Mouse (Mus musculus) forebrain, embryonic 13.5 days (tissue): ENCODE results near the gene Etv6. TPM values are rescaled to one million over a fixed set of nuclear protein-coding genes. Genes with fewer than 3 reads are reported as not detected.

ENCODE experiments used
- ATAC-seq: fragments of 200-750 bp; cut with Nextera tagmentation; 2 replicates; pipeline ENCODE4 v1.8.0; 2017
- H3K27ac ChIP-seq: fragments of 300-500 bp; sonication (generic); 2 replicates; pipeline ENCODE4 v1.5.1; 2015; ENCODE audit warnings: inconsistent platforms, mild to moderate bottlenecking, moderate library complexity
- H3K27me3 ChIP-seq: fragments of 300-500 bp; sonication (generic); 2 replicates; pipeline ENCODE4 v1.6.1; 2015; ENCODE audit warnings: mild to moderate bottlenecking, inconsistent platforms
- H3K36me3 ChIP-seq: fragments of 300-500 bp; sonication (generic); 2 replicates; pipeline ENCODE4 v1.6.1; 2015; ENCODE audit warnings: mild to moderate bottlenecking, inconsistent platforms; ENCODE audit not compliant: poor library complexity, severe bottlenecking
- H3K4me1 ChIP-seq: fragments of 300-500 bp; sonication (generic); 2 replicates; pipeline ENCODE4 v1.6.1; 2015; ENCODE audit warnings: inconsistent platforms
- H3K4me2 ChIP-seq: fragments of 300-500 bp; sonication (generic); 2 replicates; pipeline ENCODE4 v1.6.1; 2015; ENCODE audit warnings: inconsistent platforms, mild to moderate bottlenecking, moderate library complexity
- H3K4me3 ChIP-seq: fragments of 300-500 bp; sonication (generic); 2 replicates; pipeline ENCODE4 v1.5.1; 2015; ENCODE audit warnings: mild to moderate bottlenecking, inconsistent platforms
- H3K9ac ChIP-seq: fragments of 300-500 bp; sonication (generic); 2 replicates; pipeline ENCODE4 v1.6.1; 2015; ENCODE audit warnings: mild to moderate bottlenecking, inconsistent platforms
- H3K9me3 ChIP-seq: fragments of 300-500 bp; sonication (generic); replicated peaks from 2 replicates; pipeline ENCODE4 v1.6.1; 2016; ENCODE audit warnings: inconsistent platforms
- WGBS: fragments of 180-500 bp; shearing (Covaris S2); methylation state at CpG from one replicate; pipeline ENCODE4 v1.1.7; 2015; 5-methylcytosine and 5-hydroxymethylcytosine counted together
- polyA plus RNA-seq: library from polyadenylated mRNA; unstranded; fragments of >200 nt; fragmentation: Nextera tagmentation; extraction: Ambion mirVana; gene quantifications from 2 replicates; pipeline ENCODE4 v1.2.1, GENCODE M21; 2015

Etv6 gene
- polyA plus RNA-seq, 1 experiment from 2014 or later = 7.2 TPM

DNA sequence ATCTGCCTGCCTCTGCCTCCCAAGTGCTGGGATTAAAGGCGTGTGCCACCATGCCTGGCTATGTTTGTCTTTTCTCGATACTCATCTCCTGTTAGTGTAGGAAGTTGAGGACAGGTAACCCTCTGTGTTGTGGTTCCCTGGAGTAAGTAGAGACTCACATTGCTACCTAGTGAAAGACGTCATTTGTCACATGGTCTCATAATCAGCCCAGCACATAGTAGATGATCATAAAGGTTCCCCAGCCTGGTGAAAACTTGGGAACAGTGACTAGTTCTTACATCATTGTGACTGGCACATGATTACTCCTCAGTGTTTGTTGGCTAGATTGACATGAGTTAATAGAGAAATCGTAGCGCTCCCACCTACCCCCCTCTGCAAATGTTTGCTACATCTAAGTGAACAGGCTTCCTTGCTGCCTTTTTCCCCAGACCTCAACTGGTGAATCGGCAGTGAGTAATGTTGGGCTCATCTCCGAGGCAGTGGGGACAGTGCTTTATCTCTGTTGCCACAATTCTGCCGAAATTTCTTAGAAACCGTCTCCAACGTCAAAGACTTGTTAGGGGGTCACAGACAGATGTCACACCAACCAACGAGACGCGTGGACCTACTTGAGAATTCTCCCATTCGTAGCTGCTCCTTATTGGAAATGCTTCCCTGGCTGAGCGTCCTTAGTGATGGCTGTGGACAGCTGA is 46.9 kb downstream of the Etv6 start:
- Histone ChIP-seq H3K27me3 (no peaks in the 10 kb centered on the region), H3K4me2 (no peak overlapping the region), H3K36me3 (no peaks in the 10 kb centered on the region), H3K4me3 (no peak overlapping the region), H3K9ac (no peak overlapping the region), H3K9me3 (no peaks in the 10 kb centered on the region), H3K27ac (no peak overlapping the region), H3K4me1 (no peaks in the 10 kb centered on the region)
- WGBS = 89% methylated on average over 15 of the region's 15 CpGs
- ATAC-seq = no peak

DNA sequence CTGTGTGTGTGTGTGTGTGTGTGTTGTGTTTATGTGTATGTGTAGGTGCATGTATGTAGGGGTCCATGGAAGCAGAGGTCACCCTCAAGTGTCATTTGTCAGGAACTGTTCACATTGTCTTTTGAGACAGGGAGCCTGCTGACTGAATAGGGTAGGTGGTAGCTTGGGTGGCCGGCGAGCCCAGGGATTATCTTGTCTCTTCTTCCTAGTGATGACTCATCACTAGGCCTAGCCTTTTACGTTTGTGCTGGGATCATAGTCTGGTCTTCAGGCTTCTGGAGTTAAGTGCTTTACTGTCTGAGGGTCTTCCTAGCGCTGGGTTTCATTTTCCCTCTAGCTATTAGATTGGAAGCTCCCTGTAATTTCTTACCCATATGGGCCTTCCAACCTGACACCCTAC is 47.9 kb downstream of the Etv6 start:
- no peak overlapping the region for H3K4me2 ChIP-seq
- no peaks in the 10 kb centered on the region for H3K9me3 ChIP-seq
- no peaks in the 10 kb centered on the region for H3K36me3 ChIP-seq
- no peaks in the 10 kb centered on the region for H3K27me3 ChIP-seq
- WGBS = 80% methylated on average over 4 of the region's 4 CpGs
- no peak overlapping the region for H3K27ac ChIP-seq
- no peaks in the 10 kb centered on the region for H3K4me1 ChIP-seq
- ATAC-seq = no peak
- H3K4me3 ChIP-seq = no peak overlapping the region
- no peak overlapping the region for H3K9ac ChIP-seq

DNA sequence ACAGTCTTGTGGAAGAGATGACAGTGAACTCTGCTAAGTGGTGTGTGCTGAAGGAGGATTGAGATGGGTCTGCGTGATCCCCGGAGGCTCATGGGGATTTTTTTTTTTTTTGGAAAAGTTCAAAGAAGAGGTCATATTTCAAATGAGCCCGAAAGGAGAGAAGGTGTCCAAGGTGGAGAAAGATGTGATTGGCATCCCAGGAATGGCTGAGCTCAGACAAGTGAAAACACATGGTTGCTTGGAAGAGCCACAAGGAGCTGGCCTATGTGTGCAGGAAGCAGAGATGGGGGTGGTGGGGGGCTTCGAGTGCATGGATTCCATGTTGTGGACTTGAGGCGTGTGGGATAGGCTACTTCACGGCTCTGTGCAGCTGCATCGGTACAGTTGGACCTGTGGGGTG is 50.9 kb downstream of the Etv6 start:
- Histone ChIP-seq H3K4me3 (no peak overlapping the region), H3K4me1 (no peaks in the 10 kb centered on the region), H3K27me3 (no peaks in the 10 kb centered on the region), H3K9ac (no peak overlapping the region), H3K9me3 (no peaks in the 10 kb centered on the region), H3K36me3 (no peaks in the 10 kb centered on the region), H3K4me2 (no peak overlapping the region), H3K27ac (no peak overlapping the region)
- no peak for ATAC-seq
- WGBS = 92% methylated on average over 7 of the region's 7 CpGs

DNA sequence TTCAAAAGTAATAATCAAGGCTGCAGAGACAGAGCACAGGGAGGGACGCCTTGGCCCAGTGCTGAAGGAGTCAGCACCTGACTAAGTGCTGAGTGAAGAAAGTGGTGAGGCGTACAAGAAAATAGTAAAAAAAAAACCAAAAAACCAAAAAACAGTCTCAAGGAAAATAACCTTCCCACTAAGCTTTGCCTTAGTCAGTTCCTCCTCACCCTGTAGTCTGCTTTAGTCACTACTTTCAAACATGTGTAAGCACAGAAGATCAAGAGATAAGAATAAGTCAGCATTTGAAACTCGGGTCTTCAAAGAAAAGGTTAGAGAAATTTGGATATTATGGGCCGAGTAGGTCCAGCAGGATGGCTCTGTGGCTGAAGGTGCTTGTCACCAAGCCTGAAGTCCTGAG is 52.2 kb downstream of the Etv6 start:
- Histone ChIP-seq H3K36me3 (no peaks in the 10 kb centered on the region), H3K27ac (no peak overlapping the region), H3K9ac (no peak overlapping the region), H3K4me3 (no peak overlapping the region), H3K27me3 (no peaks in the 10 kb centered on the region), H3K4me1 (no peaks in the 10 kb centered on the region), H3K9me3 (no peaks in the 10 kb centered on the region), H3K4me2 (no peak overlapping the region)
- WGBS = 88% methylated on average over 4 of the region's 4 CpGs
- no peak for ATAC-seq

GRCm38 (mm10) chr6:134089671-134090377 is 54.3 kb downstream of the Etv6 start:
- no peak overlapping the region for H3K4me3 ChIP-seq
- no peak for ATAC-seq
- H3K9me3 ChIP-seq = no peaks in the 10 kb centered on the region
- no peaks in the 10 kb centered on the region for H3K4me1 ChIP-seq
- 95% methylated on average over 7 of the region's 7 CpGs for WGBS
- H3K4me2 ChIP-seq = no peak overlapping the region
- no peak overlapping the region for H3K9ac ChIP-seq
- no peak overlapping the region for H3K27ac ChIP-seq
- peaks cover 8% of the 10 kb centered on the region; the same call in 1 of the 2 replicates for H3K36me3 ChIP-seq
- H3K27me3 ChIP-seq = no peaks in the 10 kb centered on the region

GRCm38 (mm10) chr6:134090378-134090692 is 54.8 kb downstream of the Etv6 start:
- no peak overlapping the region for H3K4me3 ChIP-seq
- no peak overlapping the region for H3K4me2 ChIP-seq
- H3K9me3 ChIP-seq = no peaks in the 10 kb centered on the region
- WGBS = 89% methylated on average over 4 of the region's 4 CpGs
- ATAC-seq = no peak
- H3K27ac ChIP-seq = no peak overlapping the region
- H3K9ac ChIP-seq = no peak overlapping the region
- no peaks in the 10 kb centered on the region for H3K27me3 ChIP-seq
- H3K4me1 ChIP-seq = no peaks in the 10 kb centered on the region
- H3K36me3 ChIP-seq = peaks cover 8% of the 10 kb centered on the region; the same call in 1 of the 2 replicates

DNA sequence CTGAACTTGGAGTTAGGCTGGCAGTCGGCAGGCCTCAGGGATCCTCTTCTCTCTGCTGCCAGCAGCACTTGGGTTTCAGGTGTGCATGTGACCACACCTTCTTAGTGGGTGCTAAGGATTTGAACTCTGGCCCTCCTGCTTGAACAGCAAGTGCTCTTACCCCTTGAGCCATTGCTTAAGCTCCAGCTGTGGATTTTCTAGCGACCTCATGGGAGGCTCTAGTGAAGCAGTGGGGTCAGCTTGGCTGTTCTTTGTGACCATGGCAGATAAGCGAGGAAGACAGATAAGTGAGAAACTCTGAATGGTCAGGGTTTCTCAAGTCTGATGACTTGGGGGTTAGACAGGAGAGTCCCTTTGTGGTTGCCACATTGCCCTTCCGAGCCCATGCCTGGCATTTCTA is 55.4 kb downstream of the Etv6 start:
- no peak overlapping the region for H3K27ac ChIP-seq
- peaks cover 8% of the 10 kb centered on the region; the same call in 1 of the 2 replicates for H3K36me3 ChIP-seq
- H3K27me3 ChIP-seq = no peaks in the 10 kb centered on the region
- WGBS = 95% methylated on average over 4 of the region's 4 CpGs
- no peak for ATAC-seq
- H3K4me2 ChIP-seq = no peak overlapping the region
- H3K9ac ChIP-seq = no peak overlapping the region
- no peaks in the 10 kb centered on the region for H3K4me1 ChIP-seq
- H3K9me3 ChIP-seq = no peaks in the 10 kb centered on the region
- H3K4me3 ChIP-seq = no peak overlapping the region

DNA sequence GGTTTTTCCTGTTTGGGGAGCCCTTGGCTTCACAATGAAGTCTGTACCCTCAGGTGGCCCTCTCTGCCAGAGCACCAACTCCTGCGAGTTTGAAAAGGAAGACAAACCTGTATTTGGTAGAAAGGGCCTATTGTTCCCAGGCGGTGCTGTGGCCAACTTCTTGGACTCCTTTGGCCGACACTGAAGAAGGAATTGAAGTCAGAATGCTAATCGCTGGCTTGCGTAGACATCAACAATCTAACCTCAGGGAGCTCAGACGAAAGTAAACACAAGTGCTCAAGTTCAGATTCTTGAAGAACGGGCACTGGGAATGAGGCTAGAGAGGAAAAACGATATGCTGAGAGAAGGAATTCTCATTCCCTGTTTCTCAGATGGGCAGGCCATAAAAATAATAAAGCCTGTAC is 55.9 kb downstream of the Etv6 start:
- H3K4me1 ChIP-seq = no peaks in the 10 kb centered on the region
- H3K36me3 ChIP-seq = peaks cover 8% of the 10 kb centered on the region; the same call in 1 of the 2 replicates
- ATAC-seq = no peak
- WGBS = 78% methylated on average over 8 of the region's 8 CpGs
- H3K4me3 ChIP-seq = no peak overlapping the region
- H3K27ac ChIP-seq = no peak overlapping the region
- no peaks in the 10 kb centered on the region for H3K27me3 ChIP-seq
- no peak overlapping the region for H3K9ac ChIP-seq
- no peaks in the 10 kb centered on the region for H3K9me3 ChIP-seq
- no peak overlapping the region for H3K4me2 ChIP-seq

DNA sequence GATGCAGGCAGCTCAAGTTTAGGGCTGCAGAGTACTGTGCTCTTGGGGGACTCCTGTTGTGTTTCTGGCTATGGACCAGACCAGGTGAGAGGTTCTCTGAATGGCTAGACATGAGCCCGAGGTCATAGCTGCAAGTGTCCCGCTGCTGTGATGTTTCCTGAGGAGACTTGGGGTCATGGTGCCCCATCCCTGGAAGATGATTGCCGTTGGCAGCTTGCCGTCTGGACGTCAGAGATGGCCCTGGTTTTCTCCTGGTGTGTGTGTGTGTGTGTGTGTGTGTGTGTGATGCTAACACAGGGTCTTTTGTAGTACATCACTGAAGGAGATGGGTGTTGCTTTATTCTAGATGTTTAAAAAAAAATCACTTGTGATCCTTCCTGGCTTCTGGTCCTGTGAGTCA is 58.6 kb downstream of the Etv6 start:
- Histone ChIP-seq H3K27ac (no peak overlapping the region), H3K4me1 (no peaks in the 10 kb centered on the region), H3K9me3 (no peaks in the 10 kb centered on the region), H3K27me3 (no peaks in the 10 kb centered on the region), H3K4me2 (no peak overlapping the region), H3K36me3 (peaks cover 8% of the 10 kb centered on the region; the same call in 1 of the 2 replicates), H3K4me3 (no peak overlapping the region), H3K9ac (no peak overlapping the region)
- WGBS = 93% methylated on average over 5 of the region's 5 CpGs
- no peak for ATAC-seq

DNA sequence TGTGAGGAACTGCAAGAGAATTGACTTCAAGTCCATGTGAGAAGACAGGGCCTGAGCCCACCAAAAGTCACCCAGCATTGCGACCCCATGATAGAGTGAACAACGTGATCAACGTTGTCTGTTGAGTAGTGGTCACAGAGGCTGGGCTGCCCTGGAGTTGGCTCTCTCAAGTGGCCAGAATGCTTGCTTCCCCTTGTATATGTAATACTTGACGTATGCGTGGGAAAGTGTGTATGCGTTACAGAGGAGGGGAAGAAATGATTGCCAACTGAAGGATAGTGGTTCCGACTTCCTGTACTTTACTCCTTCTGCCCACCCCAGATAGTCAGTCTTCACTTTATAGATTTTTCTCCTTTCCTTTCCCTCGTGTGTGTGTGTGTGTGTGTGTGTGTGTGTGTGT is 59.1 kb downstream of the Etv6 start:
- H3K27ac ChIP-seq = no peak overlapping the region
- no peaks in the 10 kb centered on the region for H3K9me3 ChIP-seq
- 96% methylated on average over 7 of the region's 8 CpGs for WGBS
- ATAC-seq = no peak
- H3K4me1 ChIP-seq = no peaks in the 10 kb centered on the region
- H3K9ac ChIP-seq = no peak overlapping the region
- peaks cover 8% of the 10 kb centered on the region; the same call in 1 of the 2 replicates for H3K36me3 ChIP-seq
- no peaks in the 10 kb centered on the region for H3K27me3 ChIP-seq
- H3K4me2 ChIP-seq = no peak overlapping the region
- no peak overlapping the region for H3K4me3 ChIP-seq

DNA sequence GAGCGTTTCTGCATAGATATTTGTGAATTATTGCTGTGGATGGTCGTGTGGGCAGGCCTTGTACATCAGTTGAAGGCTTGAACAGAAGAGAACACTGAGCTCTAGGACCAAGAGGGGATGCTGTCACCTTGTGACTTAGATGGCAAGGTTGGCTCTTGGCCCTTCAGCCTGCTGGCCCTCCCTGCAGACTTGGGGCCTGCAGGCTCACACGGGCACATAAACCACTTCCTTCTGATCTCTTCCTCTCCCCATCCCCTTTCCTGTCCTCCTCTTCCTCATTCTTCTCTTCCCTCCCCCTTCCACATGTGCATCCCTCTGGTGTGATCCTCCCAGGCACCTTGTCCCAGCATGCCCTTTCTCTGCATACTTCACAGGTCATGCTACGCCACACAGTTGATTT is 60.1 kb downstream of the Etv6 start:
- Histone ChIP-seq H3K4me2 (no peak overlapping the region), H3K27me3 (no peaks in the 10 kb centered on the region), H3K36me3 (peaks cover 8% of the 10 kb centered on the region; the same call in 1 of the 2 replicates), H3K27ac (no peak overlapping the region), H3K4me3 (no peak overlapping the region), H3K9ac (no peak overlapping the region), H3K4me1 (peaks cover 4% of the 10 kb centered on the region; the same call in 1 of the 2 replicates), H3K9me3 (no peaks in the 10 kb centered on the region)
- no peak for ATAC-seq
- WGBS = 85% methylated on average over 4 of the region's 4 CpGs

- Histone ChIP-seq H3K4me3 (no peak overlapping the region), H3K27ac (no peak overlapping the region), H3K27me3 (no peaks in the 10 kb centered on the region), H3K36me3 (no peaks in the 10 kb centered on the region), H3K9ac (no peak overlapping the region), H3K9me3 (no peaks in the 10 kb centered on the region), H3K4me1 (peaks cover 7% of the 10 kb centered on the region), H3K4me2 (no peak overlapping the region)
- WGBS = 84% methylated on average over 11 of the region's 11 CpGs
- ATAC-seq = no peak
Observed at GRCm38 (mm10) chr6:134099976-134100743, 64.7 kb downstream of the Etv6 start.
